Mouse (Mus musculus): ENCODE measurements at regions not wholly inside any gene's neighbourhood (a gene's known extent, or its start where the extent isn't known, plus 50 kb on each side); places are given as distances from the start of the nearest gene placed in this dataset.
A peak's percentile ranks its signal among the peaks of the same experiment; 100 is the strongest.

DNA sequence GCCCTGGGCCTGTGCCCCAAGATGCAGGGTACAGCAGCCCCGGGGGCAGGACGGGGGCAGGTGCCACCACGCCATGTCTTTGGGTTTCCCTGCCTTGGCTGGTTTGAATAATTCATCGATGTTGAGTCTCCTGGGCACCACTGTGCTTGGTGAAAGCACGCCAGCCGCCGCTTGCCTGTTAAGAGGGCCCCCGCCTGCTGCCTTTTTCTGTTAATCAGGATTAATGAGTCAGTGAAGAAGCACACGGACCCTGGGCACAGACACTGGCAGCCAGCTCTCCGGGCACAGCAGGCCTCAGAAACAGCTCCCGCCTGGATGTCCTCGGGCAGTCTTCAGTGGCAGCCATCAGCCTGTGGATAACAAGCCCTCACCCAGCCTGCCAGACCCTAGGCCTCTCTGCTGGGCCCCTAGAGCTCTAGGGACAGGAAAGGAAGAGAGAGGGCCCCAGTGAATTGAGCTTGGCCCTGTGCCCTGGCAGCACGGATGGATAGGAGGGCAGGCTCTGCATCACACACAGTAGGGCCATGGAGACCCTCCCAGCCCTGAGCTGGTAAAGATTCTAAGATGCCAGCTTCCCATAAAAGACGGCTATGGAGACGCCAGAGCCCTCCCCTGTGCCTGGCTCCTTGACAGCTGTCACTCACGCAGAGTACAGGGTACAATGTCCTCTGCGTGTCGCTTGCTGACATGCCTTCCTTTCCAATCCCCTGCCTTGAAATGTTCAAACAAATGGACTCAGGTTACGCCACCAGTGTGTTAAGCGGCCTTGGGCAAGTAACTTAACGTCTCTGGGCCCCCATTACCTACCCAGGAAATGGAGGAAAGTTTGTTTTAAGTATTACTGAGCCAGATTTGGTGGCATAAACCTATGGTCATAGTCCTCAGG, 118.4 kb downstream of the Cryba4 start:
- no peak for ATAC-seq (replicated peaks; ENCODE audit: low FRiP score)
- no peaks in the 10 kb centered on the region for H3K9me3 ChIP-seq (replicated peaks)
- no peaks in the 10 kb centered on the region for H3K36me3 ChIP-seq
- WGBS, result 76% methylated on average over 21 of the region's 21 CpGs
- no peaks in the 10 kb centered on the region for H3K4me1 ChIP-seq
- H3K4me2 ChIP-seq, result no peak overlapping the region
- no peak overlapping the region for H3K4me3 ChIP-seq (replicated peaks)
- 0 out of 2 replicates have a peak, but pooled peaks cover 3% of the 10 kb centered on the region for H3K27me3 ChIP-seq
- no peak overlapping the region for H3K27ac ChIP-seq
- no peak overlapping the region for H3K9ac ChIP-seq

GRCm38 (mm10) chr5:112136646-112137045, 115.7 kb downstream of the Cryba4 start:
- 19% methylated on average over 13 of the region's 14 CpGs for WGBS
- H3K4me1 ChIP-seq, result no peaks in the 10 kb centered on the region
- no peak for ATAC-seq (replicated peaks; ENCODE audit: low FRiP score)
- no peaks in the 10 kb centered on the region for H3K9me3 ChIP-seq (replicated peaks)
- no peak overlapping the region for H3K4me3 ChIP-seq (replicated peaks)
- no peaks in the 10 kb centered on the region for H3K36me3 ChIP-seq
- no peak overlapping the region for H3K9ac ChIP-seq
- H3K27ac ChIP-seq, result no peak overlapping the region
- 0 out of 2 replicates have a peak, but pooled peaks cover 7% of the 10 kb centered on the region for H3K27me3 ChIP-seq
- no peak overlapping the region for H3K4me2 ChIP-seq

- 81% methylated on average over 3 of the region's 3 CpGs for WGBS
- H3K4me1 ChIP-seq, result no peaks in the 10 kb centered on the region
- H3K9ac ChIP-seq, result no peak overlapping the region
- H3K27ac ChIP-seq, result no peak overlapping the region
- H3K9me3 ChIP-seq (replicated peaks), result no peaks in the 10 kb centered on the region
- H3K4me2 ChIP-seq, result no peak overlapping the region
- no peaks in the 10 kb centered on the region for H3K36me3 ChIP-seq
- H3K27me3 ChIP-seq, result 0 out of 2 replicates have a peak, but pooled peaks cover 9% of the 10 kb centered on the region
- ATAC-seq (replicated peaks; ENCODE audit: low FRiP score), result no peak
- H3K4me3 ChIP-seq (replicated peaks), result no peak overlapping the region
These were observed 114.1 kb downstream of the Cryba4 start for GRCm38 (mm10) chr5:112138246-112138645.

DNA sequence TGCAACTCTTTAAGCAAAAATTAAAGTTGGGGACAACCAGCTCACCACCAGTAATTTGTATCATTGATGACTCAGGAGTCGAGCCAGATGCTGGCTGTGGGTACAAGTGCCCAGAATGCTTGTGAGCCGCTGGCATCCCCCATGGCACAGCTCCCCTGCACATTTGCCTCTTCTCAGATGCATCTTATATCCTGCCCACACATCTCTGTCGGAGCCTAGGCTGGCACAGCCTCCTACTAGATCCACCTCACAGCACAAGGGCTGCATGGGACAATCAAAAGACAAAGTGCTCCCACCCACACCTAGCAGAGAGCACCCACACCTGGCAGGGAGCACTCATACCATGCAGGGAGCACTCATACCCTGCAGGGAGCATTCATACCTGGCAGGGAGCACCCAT, 109.6 kb downstream of the Cryba4 start:
- 0 out of 2 replicates have a peak, but pooled peaks cover 6% of the 10 kb centered on the region for H3K27me3 ChIP-seq
- H3K4me1 ChIP-seq, result no peaks in the 10 kb centered on the region
- no peaks in the 10 kb centered on the region for H3K36me3 ChIP-seq
- no peak for ATAC-seq (replicated peaks; ENCODE audit: low FRiP score)
- no peak overlapping the region for H3K4me2 ChIP-seq
- no peak overlapping the region for H3K9ac ChIP-seq
- WGBS, result 90% methylated on average over 3 of the region's 3 CpGs
- H3K4me3 ChIP-seq (replicated peaks), result no peak overlapping the region
- no peak overlapping the region for H3K27ac ChIP-seq
- H3K9me3 ChIP-seq (replicated peaks), result no peaks in the 10 kb centered on the region

- 78% methylated on average over 16 of the region's 16 CpGs for WGBS
- H3K36me3 ChIP-seq, result no peaks in the 10 kb centered on the region
- 0 out of 2 replicates have a peak, but pooled peaks cover 6% of the 10 kb centered on the region for H3K27me3 ChIP-seq
- H3K9me3 ChIP-seq (replicated peaks), result no peaks in the 10 kb centered on the region
- H3K4me2 ChIP-seq, result no peak overlapping the region
- H3K27ac ChIP-seq, result no peak overlapping the region
- no peak for ATAC-seq (replicated peaks; ENCODE audit: low FRiP score)
- no peaks in the 10 kb centered on the region for H3K4me1 ChIP-seq
- H3K4me3 ChIP-seq (replicated peaks), result no peak overlapping the region
- H3K9ac ChIP-seq, result no peak overlapping the region
These were observed 108.2 kb downstream of the Cryba4 start for GRCm38 (mm10) chr5:112143993-112144621.

GRCm38 (mm10) chr5:112153675-112154085, 98.6 kb downstream of the Cryba4 start:
- Histone ChIP-seq H3K9me3 (replicated peaks) (no peaks in the 10 kb centered on the region), H3K27me3 (peaks cover 50% of the 10 kb centered on the region), H3K36me3 (no peaks in the 10 kb centered on the region), H3K4me2 (peak overlapping the region; percentile 80), H3K27ac (no peak overlapping the region), H3K4me1 (peaks cover 6% of the 10 kb centered on the region; the same call in 1 of the 2 replicates), H3K4me3 (replicated peaks) (peak overlapping the region; percentile 45), H3K9ac (peak overlapping the region; percentile 36; the same call in 1 of the 2 replicates)
- peak; percentile 71; the same call in 1 of the 2 replicates for ATAC-seq (replicated peaks; ENCODE audit: low FRiP score)
- 1% methylated on average over 39 of the region's 39 CpGs for WGBS

- H3K27ac ChIP-seq, result no peak overlapping the region
- whole genome bisulfite sequencing, result 55% methylated on average over 4 of the region's 4 CpGs
These were observed 97.7 kb downstream of the Cryba4 start for GRCm38 (mm10) chr5:112154650-112155049.

DNA sequence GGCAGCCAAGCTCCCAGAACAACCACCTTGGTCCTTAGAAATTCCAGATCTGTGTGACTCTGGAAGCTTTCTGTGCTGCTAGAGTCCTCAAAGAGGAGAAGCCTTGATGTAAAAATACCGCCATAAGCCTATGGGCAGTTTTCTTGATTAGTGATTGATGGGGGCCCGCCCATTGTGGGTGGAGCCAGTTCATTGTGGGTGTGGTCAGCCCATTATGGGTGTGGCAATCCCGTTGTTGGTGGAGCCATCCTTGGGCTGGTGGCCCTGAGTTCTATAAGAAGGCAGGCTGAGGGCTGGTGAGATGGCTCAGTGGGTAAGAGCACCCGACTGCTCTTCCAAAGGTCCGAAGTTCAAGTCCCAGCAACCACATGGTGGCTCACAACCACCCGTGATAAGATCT, 97.3 kb downstream of the Cryba4 start:
- no peak overlapping the region for H3K27ac ChIP-seq
- H3K4me3 ChIP-seq (replicated peaks), result no peak overlapping the region
- peaks cover 7% of the 10 kb centered on the region; the same call in 1 of the 2 replicates for H3K4me1 ChIP-seq
- no peak overlapping the region for H3K4me2 ChIP-seq
- H3K36me3 ChIP-seq, result no peaks in the 10 kb centered on the region
- no peaks in the 10 kb centered on the region for H3K9me3 ChIP-seq (replicated peaks)
- ATAC-seq (replicated peaks; ENCODE audit: low FRiP score), result no peak
- 67% methylated on average over 6 of the region's 6 CpGs for WGBS
- peaks cover 52% of the 10 kb centered on the region for H3K27me3 ChIP-seq
- H3K9ac ChIP-seq, result no peak overlapping the region

More at GRCm38 (mm10) chr5:112154650-112155049, 97.7 kb downstream of the Cryba4 start:
- Histone ChIP-seq H3K9ac (no peak overlapping the region), H3K27me3 (peaks cover 50% of the 10 kb centered on the region), H3K4me2 (no peak overlapping the region), H3K9me3 (replicated peaks) (no peaks in the 10 kb centered on the region), H3K4me3 (replicated peaks) (no peak overlapping the region), H3K36me3 (no peaks in the 10 kb centered on the region), H3K4me1 (peaks cover 6% of the 10 kb centered on the region; the same call in 1 of the 2 replicates)
- ATAC-seq (replicated peaks; ENCODE audit: low FRiP score), result no peak

DNA sequence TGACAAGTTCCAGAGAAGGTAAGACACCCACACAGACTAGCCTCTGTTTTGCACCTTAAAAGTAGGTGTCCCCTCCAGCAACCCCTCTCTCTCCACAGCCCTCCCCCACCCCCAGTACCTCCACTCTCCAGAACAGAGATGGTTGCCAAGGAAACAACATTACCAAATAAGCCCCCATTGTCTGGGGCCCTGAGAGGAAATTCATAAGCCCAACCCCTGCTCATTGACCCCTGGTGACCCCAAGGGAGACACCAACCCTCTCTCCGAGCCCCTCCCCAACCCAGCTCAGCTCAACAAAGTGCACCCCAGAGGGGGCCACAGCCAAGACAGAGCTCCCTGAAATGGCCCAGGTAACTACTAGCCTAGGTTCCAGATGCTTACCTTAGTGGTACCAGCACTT, 96.3 kb downstream of the Cryba4 start:
- Histone ChIP-seq H3K4me2 (no peak overlapping the region), H3K36me3 (no peaks in the 10 kb centered on the region), H3K4me1 (peaks cover 16% of the 10 kb centered on the region), H3K9me3 (replicated peaks) (no peaks in the 10 kb centered on the region), H3K27me3 (peaks cover 57% of the 10 kb centered on the region), H3K9ac (no peak overlapping the region), H3K4me3 (replicated peaks) (no peak overlapping the region), H3K27ac (no peak overlapping the region)
- 30% methylated on average over 1 of the region's 1 CpGs for WGBS
- ATAC-seq (replicated peaks; ENCODE audit: low FRiP score), result no peak

DNA sequence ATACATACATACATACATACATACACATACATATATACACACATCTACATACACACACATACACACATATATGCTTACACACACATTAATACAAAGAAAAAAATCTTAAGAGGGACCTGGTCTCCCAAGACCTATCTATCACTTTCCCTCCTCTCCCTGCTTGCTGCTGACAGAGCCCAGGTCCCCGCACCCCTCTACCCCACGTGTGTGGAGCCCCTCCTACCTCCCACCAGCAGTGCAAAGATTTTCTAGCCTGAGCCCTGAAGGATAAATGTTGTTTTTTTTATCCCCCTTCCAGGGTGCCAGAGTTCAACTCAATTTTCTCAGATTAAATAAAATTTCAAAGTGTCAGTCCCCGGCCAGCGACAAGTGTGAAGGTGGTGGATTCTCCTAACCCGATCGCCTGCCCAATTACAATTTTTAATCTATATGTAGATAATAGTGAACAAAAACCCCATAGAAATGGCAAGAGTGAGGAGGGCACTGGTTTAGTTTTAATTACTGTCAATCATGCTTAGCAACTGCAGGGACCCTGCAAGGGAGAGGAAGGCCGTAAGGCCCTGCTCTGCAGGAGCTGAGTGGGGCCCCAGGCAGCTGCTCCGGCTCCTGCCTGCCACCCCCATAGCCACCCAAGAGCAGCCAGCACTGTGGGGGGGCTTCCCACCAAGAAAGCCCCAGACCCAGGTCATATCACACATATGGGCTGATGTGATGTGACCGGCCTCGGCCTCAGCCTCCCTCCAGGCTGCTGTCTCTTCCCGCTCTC, 85.7 kb downstream of the Cryba4 start:
- Histone ChIP-seq H3K4me2 (no peak overlapping the region), H3K27me3 (peaks cover 9% of the 10 kb centered on the region; the same call in 1 of the 2 replicates), H3K27ac (no peak overlapping the region), H3K4me1 (peaks cover 13% of the 10 kb centered on the region), H3K9me3 (replicated peaks) (no peaks in the 10 kb centered on the region), H3K36me3 (no peaks in the 10 kb centered on the region), H3K9ac (no peak overlapping the region), H3K4me3 (replicated peaks) (no peak overlapping the region)
- 67% methylated on average over 11 of the region's 11 CpGs for WGBS
- ATAC-seq (replicated peaks; ENCODE audit: low FRiP score), result no peak

DNA sequence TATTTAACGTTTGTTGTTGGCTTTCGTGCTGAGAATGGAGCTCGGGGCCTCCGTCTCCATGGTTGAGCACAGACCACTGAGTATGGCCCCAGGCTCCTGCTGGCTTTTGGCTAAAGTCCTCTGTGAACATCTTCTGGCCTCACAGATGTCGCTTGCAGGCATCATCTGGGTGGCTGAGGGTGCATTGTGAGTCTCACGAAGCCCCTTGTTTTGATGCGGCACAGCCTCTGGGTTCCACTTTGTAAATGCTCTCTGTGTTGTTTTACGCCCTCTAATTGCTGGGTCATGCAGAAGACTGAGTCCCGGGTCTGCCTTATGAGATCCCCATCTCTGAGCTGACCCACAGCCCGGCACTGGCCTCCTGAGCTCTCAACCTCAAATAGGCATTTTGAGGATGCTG, 84.5 kb downstream of the Cryba4 start:
- Histone ChIP-seq H3K4me3 (replicated peaks) (no peak overlapping the region), H3K4me1 (peaks cover 8% of the 10 kb centered on the region), H3K9me3 (replicated peaks) (no peaks in the 10 kb centered on the region), H3K36me3 (no peaks in the 10 kb centered on the region), H3K4me2 (no peak overlapping the region), H3K9ac (no peak overlapping the region), H3K27me3 (peaks cover 7% of the 10 kb centered on the region; the same call in 1 of the 2 replicates), H3K27ac (no peak overlapping the region)
- no peak for ATAC-seq (replicated peaks; ENCODE audit: low FRiP score)
- 73% methylated on average over 10 of the region's 10 CpGs for WGBS
